Mouse (Mus musculus) heart, embryonic 15.5 days (tissue): ENCODE data around the gene Ccnl1. TPM values are rescaled to one million over a fixed set of nuclear protein-coding genes. Genes with fewer than 3 reads are reported as not detected.

ENCODE experiments used
- ATAC-seq: fragments of 200-750 bp; cut with Nextera tagmentation; replicated peaks from 2 replicates; pipeline ENCODE4 v1.8.0; 2017; ENCODE audit warnings: low read depth, moderate TSS enrichment; ENCODE audit not compliant: insufficient number of reproducible peaks, insufficient read depth, low FRiP score
- H3K27ac ChIP-seq: fragments of 300-500 bp; sonication (generic); 2 replicates; pipeline ENCODE4 v1.5.1; 2015; ENCODE audit warnings: mild to moderate bottlenecking, inconsistent platforms
- H3K27me3 ChIP-seq: fragments of 300-500 bp; sonication (generic); 2 replicates; pipeline ENCODE4 v1.6.1; 2015; ENCODE audit warnings: inconsistent platforms
- H3K36me3 ChIP-seq: fragments of 300-500 bp; sonication (generic); 2 replicates; pipeline ENCODE4 v1.6.1; 2015; ENCODE audit warnings: mild to moderate bottlenecking, inconsistent platforms
- H3K4me1 ChIP-seq: fragments of 300-500 bp; sonication (generic); replicated peaks from 2 replicates; pipeline ENCODE4 v1.6.1; 2015; ENCODE audit warnings: inconsistent platforms
- H3K4me2 ChIP-seq: fragments of 300-500 bp; sonication (generic); 2 replicates; pipeline ENCODE4 v1.6.1; 2015; ENCODE audit warnings: inconsistent platforms, mild to moderate bottlenecking, moderate library complexity
- H3K4me3 ChIP-seq: fragments of 300-500 bp; sonication (generic); 2 replicates; pipeline ENCODE4 v1.5.1; 2015; ENCODE audit warnings: mild to moderate bottlenecking, inconsistent platforms
- H3K9ac ChIP-seq: fragments of 300-500 bp; sonication (generic); 2 replicates; pipeline ENCODE4 v1.6.1; 2015; ENCODE audit warnings: mild to moderate bottlenecking, inconsistent platforms
- H3K9me3 ChIP-seq: fragments of 300-500 bp; sonication (generic); replicated peaks from 2 replicates; pipeline ENCODE4 v1.6.1; 2016; ENCODE audit warnings: inconsistent platforms
- WGBS: fragments of 180-500 bp; shearing (Covaris S2); methylation state at CpG from one replicate; pipeline ENCODE4 v1.1.7; 2015; ENCODE audit warnings: mixed read lengths; 5-methylcytosine and 5-hydroxymethylcytosine counted together
- polyA plus RNA-seq: library from polyadenylated mRNA; unstranded; fragments of >200 nt; fragmentation: Nextera tagmentation; extraction: Ambion mirVana; gene quantifications from 2 replicates; pipeline ENCODE4 v1.2.1, GENCODE M21; 2015

Gene Ccnl1
- polyA plus RNA-seq, 1 experiment from 2014 or later = 60.5 TPM

DNA sequence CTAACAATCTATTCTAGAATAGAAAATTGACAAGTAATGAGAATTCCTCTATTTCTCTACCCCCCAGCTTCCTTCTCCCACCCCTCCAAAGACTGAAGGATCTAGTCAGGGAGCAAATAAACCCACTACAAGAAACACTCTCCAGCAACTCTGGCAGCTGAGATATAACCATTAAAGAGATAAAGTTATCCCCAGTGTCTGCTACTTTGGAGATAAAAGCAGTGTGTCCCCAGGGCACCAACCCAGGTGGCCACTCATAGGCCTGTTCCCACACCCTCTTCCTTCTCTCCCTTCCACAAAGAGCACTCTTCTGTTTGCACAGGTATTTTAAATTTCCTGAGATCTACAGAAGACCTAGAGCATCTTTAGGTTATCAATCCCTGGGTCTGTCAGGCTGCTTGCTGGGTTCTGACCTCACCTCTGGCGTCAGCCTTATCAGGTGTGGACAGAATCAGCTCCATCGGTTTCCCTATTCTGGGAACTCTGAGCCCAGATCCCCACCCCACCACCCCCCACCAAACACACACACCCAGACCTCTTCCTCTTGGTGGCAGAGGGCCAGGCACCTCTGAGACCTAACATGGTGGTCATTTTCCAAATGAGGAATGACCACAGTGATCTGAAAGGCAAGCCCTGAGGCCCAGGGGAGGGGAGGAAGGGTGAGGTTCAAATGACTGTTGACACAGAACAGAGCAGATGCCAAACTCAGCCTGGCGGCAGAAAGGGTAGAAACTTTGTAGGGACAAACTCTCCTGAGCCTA, 60.6 kb downstream of the Ccnl1 start:
- Histone ChIP-seq H3K27ac (peak overlapping the region; percentile 40), H3K9me3 (no peaks in the 10 kb centered on the region), H3K27me3 (no peaks in the 10 kb centered on the region), H3K4me2 (no peak overlapping the region), H3K4me3 (no peak overlapping the region), H3K9ac (no peak overlapping the region), H3K4me1 (peaks cover 29% of the 10 kb centered on the region), H3K36me3 (no peaks in the 10 kb centered on the region)
- ATAC-seq = peak; percentile 66; the same call in 1 of the 2 replicates
- 14% methylated on average over 3 of the region's 3 CpGs for WGBS
